Mouse (Mus musculus): Measurements from ENCODE around the gene Atp1a3.

DNA sequence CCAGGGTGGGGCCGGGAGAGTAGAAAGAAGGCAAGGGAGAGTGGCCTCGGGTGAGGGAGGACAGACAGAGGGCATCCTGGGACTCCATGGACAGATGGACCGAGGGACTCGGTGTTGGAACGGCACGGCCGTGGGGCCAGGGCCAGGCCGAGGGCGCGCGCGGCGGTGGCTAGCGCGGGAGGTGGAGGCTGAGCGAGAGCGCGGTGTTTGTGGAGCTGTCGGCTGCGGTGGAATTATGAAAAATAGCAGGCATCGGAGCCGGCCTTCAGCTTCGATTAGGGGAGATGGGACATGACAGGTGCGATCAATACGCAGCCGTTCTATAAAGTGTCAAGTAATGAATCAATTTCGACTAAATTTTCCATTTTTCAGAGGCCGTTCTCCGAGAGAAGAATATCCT lies 57.0 kb downstream of the Atp1a3 start:
- TF ChIP-seq POLR2A (IDR thresholded peaks at IDR 0.05; ENCODE audit: insufficient read depth, low read length) (no peak), EP300 (IDR thresholded peaks at IDR 0.05; ENCODE audit: insufficient read depth, low read depth, low read length) (no peak)
